Mouse (Mus musculus) stomach, embryonic 14.5 days (tissue): Measurements from ENCODE around the gene Bend4. TPM values are rescaled to one million over a fixed set of nuclear protein-coding genes. Genes with fewer than 3 reads are reported as not detected.

Experiments
- ATAC-seq: fragments of 200-750 bp; cut with Nextera tagmentation; 2 replicates; pipeline ENCODE4 v1.8.0; 2017; ENCODE audit warnings: low read depth, moderate TSS enrichment; ENCODE audit not compliant: insufficient number of reproducible peaks, insufficient read depth, low FRiP score
- H3K27ac ChIP-seq: fragments of 300-500 bp; sonication (generic); 2 replicates; pipeline ENCODE4 v1.5.1; 2014; ENCODE audit warnings: mild to moderate bottlenecking, low read length, moderate library complexity, mixed read lengths
- H3K27me3 ChIP-seq: fragments of 300-500 bp; sonication (generic); 2 replicates; pipeline ENCODE4 v1.6.1; 2014; ENCODE audit warnings: low read length, control low read depth, mixed read lengths; ENCODE audit not compliant: control insufficient read depth, insufficient read depth
- H3K36me3 ChIP-seq: fragments of 300-500 bp; sonication (generic); 2 replicates; pipeline ENCODE4 v1.6.1; 2014; ENCODE audit warnings: mild to moderate bottlenecking, control low read depth, low read length, moderate library complexity, mixed read lengths; ENCODE audit not compliant: control insufficient read depth, insufficient read depth
- H3K4me1 ChIP-seq: fragments of 300-500 bp; sonication (generic); 2 replicates; pipeline ENCODE4 v1.6.1; 2014; ENCODE audit warnings: low read length, control low read depth, mixed read lengths; ENCODE audit not compliant: control insufficient read depth, insufficient read depth
- H3K4me2 ChIP-seq: fragments of 300-500 bp; sonication (generic); replicated peaks from 2 replicates; pipeline ENCODE4 v1.6.1; 2014; ENCODE audit warnings: low read depth, low read length, control low read depth
- H3K4me3 ChIP-seq: fragments of 300-500 bp; sonication (generic); 2 replicates; pipeline ENCODE4 v1.5.1; 2014; ENCODE audit warnings: low read depth, low read length, control low read depth
- H3K9ac ChIP-seq: fragments of 300-500 bp; sonication (generic); replicated peaks from 2 replicates; pipeline ENCODE4 v1.6.1; 2014; ENCODE audit warnings: low read depth, mild to moderate bottlenecking, control low read depth, low read length, moderate library complexity, mixed read lengths
- H3K9me3 ChIP-seq: fragments of 300-500 bp; sonication (generic); 2 replicates; pipeline ENCODE4 v1.6.1; 2016; ENCODE audit warnings: low read depth, low read length, control low read depth; ENCODE audit not compliant: control insufficient read depth
- WGBS: fragments of 180-500 bp; shearing (Covaris S2); extraction: QIAGEN DNeasy Blood & Tissue Kit; methylation state at CpG from one replicate; pipeline ENCODE4 v1.1.7; 2014; 5-methylcytosine and 5-hydroxymethylcytosine counted together
- polyA plus RNA-seq: library from polyadenylated mRNA; unstranded; fragments of >200 nt; fragmentation: Nextera tagmentation; extraction: Ambion mirVana; gene quantifications from 2 replicates; pipeline ENCODE4 v1.2.1, GENCODE M21; 2014

Gene Bend4
- polyA plus RNA-seq, 1 experiment from 2014 or later = 4.9 TPM

GRCm38 (mm10) chr5:67454282-67454681 is 26.2 kb upstream of the Bend4 start:
- WGBS = 85% methylated on average over 1 of the region's 1 CpGs
- H3K4me2 ChIP-seq = no peak overlapping the region
- H3K27ac ChIP-seq = no peak overlapping the region
- no peak overlapping the region for H3K9ac ChIP-seq
- H3K4me1 ChIP-seq = no peaks in the 10 kb centered on the region
- no peaks in the 10 kb centered on the region for H3K27me3 ChIP-seq
- ATAC-seq = no peak
- no peak overlapping the region for H3K4me3 ChIP-seq
- no peaks in the 10 kb centered on the region for H3K36me3 ChIP-seq
- H3K9me3 ChIP-seq = no peaks in the 10 kb centered on the region

GRCm38 (mm10) chr5:67449957-67450630 is 22.0 kb upstream of the Bend4 start:
- Histone ChIP-seq H3K4me2 (no peak overlapping the region), H3K4me3 (no peak overlapping the region), H3K27ac (no peak overlapping the region), H3K27me3 (no peaks in the 10 kb centered on the region), H3K9ac (no peak overlapping the region), H3K36me3 (no peaks in the 10 kb centered on the region), H3K4me1 (0 out of 2 replicates have a peak, but pooled peaks cover 3% of the 10 kb centered on the region), H3K9me3 (no peaks in the 10 kb centered on the region)
- 79% methylated on average over 21 of the region's 21 CpGs for WGBS
- no peak for ATAC-seq

- H3K9ac ChIP-seq = no peak overlapping the region
- no peak for ATAC-seq
- H3K4me1 ChIP-seq = 0 out of 2 replicates have a peak, but pooled peaks cover 3% of the 10 kb centered on the region
- no peaks in the 10 kb centered on the region for H3K9me3 ChIP-seq
- no peaks in the 10 kb centered on the region for H3K36me3 ChIP-seq
- H3K27me3 ChIP-seq = no peaks in the 10 kb centered on the region
- H3K27ac ChIP-seq = no peak overlapping the region
- no peak overlapping the region for H3K4me3 ChIP-seq
- no peak overlapping the region for H3K4me2 ChIP-seq
- WGBS = 41% methylated on average over 2 of the region's 2 CpGs
Observed at GRCm38 (mm10) chr5:67446526-67446925, 18.4 kb upstream of the Bend4 start.

- no peak overlapping the region for H3K4me2 ChIP-seq
- 25% methylated on average over 17 of the region's 17 CpGs for WGBS
- ATAC-seq = no peak
Observed at GRCm38 (mm10) chr5:67444217-67445050, 16.3 kb upstream of the Bend4 start.

GRCm38 (mm10) chr5:67442813-67443450 is 14.8 kb upstream of the Bend4 start:
- ATAC-seq = no peak
- no peaks in the 10 kb centered on the region for H3K27me3 ChIP-seq
- no peak overlapping the region for H3K4me3 ChIP-seq
- no peaks in the 10 kb centered on the region for H3K9me3 ChIP-seq
- no peaks in the 10 kb centered on the region for H3K36me3 ChIP-seq
- 36% methylated on average over 6 of the region's 6 CpGs for WGBS
- H3K4me2 ChIP-seq = no peak overlapping the region
- H3K4me1 ChIP-seq = 0 out of 2 replicates have a peak, but pooled peaks cover 3% of the 10 kb centered on the region
- H3K9ac ChIP-seq = no peak overlapping the region
- H3K27ac ChIP-seq = no peak overlapping the region

More at GRCm38 (mm10) chr5:67444217-67445050, 16.3 kb upstream of the Bend4 start:
- Histone ChIP-seq H3K27ac (no peak overlapping the region), H3K9ac (no peak overlapping the region), H3K4me1 (0 out of 2 replicates have a peak, but pooled peaks cover 3% of the 10 kb centered on the region), H3K27me3 (no peaks in the 10 kb centered on the region), H3K36me3 (no peaks in the 10 kb centered on the region), H3K9me3 (no peaks in the 10 kb centered on the region), H3K4me3 (no peak overlapping the region)

GRCm38 (mm10) chr5:67440563-67440962 is 12.5 kb upstream of the Bend4 start:
- Histone ChIP-seq H3K27me3 (no peaks in the 10 kb centered on the region), H3K4me3 (no peak overlapping the region), H3K4me2 (no peak overlapping the region), H3K36me3 (no peaks in the 10 kb centered on the region), H3K27ac (no peak overlapping the region), H3K9ac (no peak overlapping the region), H3K4me1 (no peaks in the 10 kb centered on the region), H3K9me3 (no peaks in the 10 kb centered on the region)
- WGBS = 85% methylated on average over 8 of the region's 8 CpGs
- ATAC-seq = no peak

GRCm38 (mm10) chr5:67437403-67437802 is 9.3 kb upstream of the Bend4 start:
- no peak overlapping the region for H3K27ac ChIP-seq
- H3K36me3 ChIP-seq = no peaks in the 10 kb centered on the region
- no peak overlapping the region for H3K4me2 ChIP-seq
- no peak overlapping the region for H3K4me3 ChIP-seq
- no peaks in the 10 kb centered on the region for H3K9me3 ChIP-seq
- ATAC-seq = 0 out of 2 replicates have a peak, but pooled peaks have one; percentile 14
- no peaks in the 10 kb centered on the region for H3K27me3 ChIP-seq
- 27% methylated on average over 2 of the region's 2 CpGs for WGBS
- H3K4me1 ChIP-seq = no peaks in the 10 kb centered on the region
- H3K9ac ChIP-seq = no peak overlapping the region
